Mouse (Mus musculus): ENCODE measurements around the gene Serpina1a.
"Not testable (repeated sequence)": the region's sequence is repeated elsewhere in the genome, so short reads cannot be mapped to it uniquely, and the experiment has no call there.

Serpina1a gene

GRCm38 (mm10) chr12:103863101-103863974 is at the start of gene Serpina1a:
Serpina1a (minus strand) TSS chr12:103863562.
- in situ Hi-C loops (cut with MboI, MseI) = not testable (repeated sequence)

GRCm38 (mm10) chr12:103909181-103909580 is 45.8 kb upstream of the Serpina1a start:
- in situ Hi-C loops (cut with MboI, MseI) = not testable (repeated sequence)

GRCm38 (mm10) chr12:103907746-103908145 is 44.4 kb upstream of the Serpina1a start:
- in situ Hi-C loops (cut with MboI, MseI) = not testable (repeated sequence)

- in situ Hi-C loops (cut with MboI, MseI) = loop anchor here (5.0 kb wide), 1 partner anchor 52 kb away; the partner anchor contains the start of gene Serpina1e
Measured at GRCm38 (mm10) chr12:103904837-103905340, 41.5 kb upstream of the Serpina1a start, which contains the start of gene Serpina1c. Serpina1c (minus strand) TSS chr12:103904887.

GRCm38 (mm10) chr12:103901929-103902328 is 38.6 kb upstream of the Serpina1a start:
- in situ Hi-C loops (cut with MboI, MseI) = loop anchor here (5.0 kb wide), 1 partner anchor 55 kb away; the partner anchor contains the start of gene Serpina1e

- in situ Hi-C loops (cut with MboI, MseI) = not testable (repeated sequence)
Measured at GRCm38 (mm10) chr12:103866873-103867272, 3.5 kb upstream of the Serpina1a start.

- in situ Hi-C loops (cut with MboI, MseI) = no loop called here
Measured at GRCm38 (mm10) chr12:103860976-103861375, 2.4 kb downstream of the Serpina1a start.

GRCm38 (mm10) chr12:103860571-103860970 is 2.8 kb downstream of the Serpina1a start:
- in situ Hi-C loops (cut with MboI, MseI) = not testable (repeated sequence)

- in situ Hi-C loops (cut with MboI, MseI) = loop anchor here (5.0 kb wide), 1 partner anchor 38 kb away; no protein-coding TSS in a partner anchor
Measured at GRCm38 (mm10) chr12:103859584-103859983, 3.8 kb downstream of the Serpina1a start.

- in situ Hi-C loops (cut with MboI, MseI) = not testable (repeated sequence)
Measured at GRCm38 (mm10) chr12:103853032-103853431, 10.3 kb downstream of the Serpina1a start.

- in situ Hi-C loops (cut with MboI, MseI) = not testable (repeated sequence)
Measured at GRCm38 (mm10) chr12:103830273-103830672, 33.1 kb downstream of the Serpina1a start, which contains the start of gene Serpina1b. Serpina1b (minus strand) TSS chr12:103830373.

GRCm38 (mm10) chr12:103827661-103828372 is 35.5 kb downstream of the Serpina1a start:
- in situ Hi-C loops (cut with MboI, MseI) = loop anchor here (10.0 kb wide), 1 partner anchor 793 kb away; no protein-coding TSS in a partner anchor

GRCm38 (mm10) chr12:103823826-103824225 is 39.5 kb downstream of the Serpina1a start:
- in situ Hi-C loops (cut with MboI, MseI) = loop anchor here (10.0 kb wide), 1 partner anchor 789 kb away; no protein-coding TSS in a partner anchor

Data from regulatory T cell (primary cell).